Mouse (Mus musculus): ENCODE data around the gene Ttbk1.
A peak's percentile ranks its signal among the peaks of the same experiment; 100 is the strongest.

Ttbk1 gene

GRCm38 (mm10) chr17:46418628-46419027, 68.8 kb downstream of the Ttbk1 start:
- no peak for DNase-seq (ENCODE audit: low read depth, low spot score)

- DNase-seq (ENCODE audit: low read depth, low spot score), result peak; percentile 30
Observed at GRCm38 (mm10) chr17:46408478-46408877, 79.0 kb downstream of the Ttbk1 start.

- no peak for DNase-seq (ENCODE audit: low read depth, low spot score)
Observed at GRCm38 (mm10) chr17:46394631-46395030, 92.8 kb downstream of the Ttbk1 start.

GRCm38 (mm10) chr17:46393012-46393411, 94.5 kb downstream of the Ttbk1 start:
- peak; percentile 56 for DNase-seq (ENCODE audit: low read depth, low spot score)
